Mouse (Mus musculus): ENCODE data around the gene Otulinl. TPM values are rescaled to one million over a fixed set of nuclear protein-coding genes. Genes with fewer than 3 reads are reported as not detected.

The Otulinl gene
- polyA plus RNA-seq, 1 experiment, result 3.1 TPM

DNA sequence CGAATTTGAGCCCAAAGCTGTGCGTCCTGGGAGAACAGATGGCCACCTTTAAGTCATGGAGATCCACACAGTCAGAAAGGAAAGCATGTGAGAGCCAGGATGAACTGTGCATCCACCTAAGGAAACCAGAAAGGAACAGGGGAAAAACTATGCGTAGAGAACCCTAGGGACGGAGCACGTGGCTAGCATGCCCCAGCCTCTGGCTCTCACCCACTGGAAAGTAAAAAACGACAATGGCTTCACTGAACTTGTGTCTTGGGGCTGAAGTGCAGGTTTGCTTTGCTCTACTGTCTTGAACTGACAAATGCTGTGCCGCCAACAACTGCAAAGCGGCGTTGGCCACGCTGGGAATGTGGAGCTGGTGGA lies 55.5 kb downstream of the Otulinl start:
- H3K36me3 ChIP-seq (ENCODE audit: control insufficient read depth, insufficient read depth, low read length), result no peaks in the 10 kb centered on the region
- H3K4me1 ChIP-seq (ENCODE audit: control insufficient read depth, insufficient read depth, low read length), result peaks cover 3% of the 10 kb centered on the region
- TF ChIP-seq CTCF (IDR thresholded peaks at IDR 0.05; ENCODE audit: control insufficient read depth, insufficient read depth, insufficient replicate concordance, low read depth, low read length), result no peak
- no peak for TF ChIP-seq POLR2A (IDR thresholded peaks at IDR 0.05; ENCODE audit: control insufficient read depth, low read depth, low read length)
- no peaks in the 10 kb centered on the region for H3K27me3 ChIP-seq (ENCODE audit: control insufficient read depth, insufficient read depth, low read length)
- H3K4me3 ChIP-seq (ENCODE audit: control insufficient read depth, low read depth, low read length), result no peak overlapping the region
- H3K27ac ChIP-seq (ENCODE audit: control insufficient read depth, insufficient read depth, low read depth, low read length), result no peak overlapping the region

GRCm38 (mm10) chr15:27625014-27625889 lies 56.1 kb downstream of the Otulinl start:
- Histone ChIP-seq H3K4me3 (ENCODE audit: control insufficient read depth, low read depth, low read length) (no peak overlapping the region), H3K27me3 (ENCODE audit: control insufficient read depth, insufficient read depth, low read length) (no peaks in the 10 kb centered on the region), H3K36me3 (ENCODE audit: control insufficient read depth, insufficient read depth, low read length) (no peaks in the 10 kb centered on the region), H3K4me1 (ENCODE audit: control insufficient read depth, insufficient read depth, low read length) (peaks cover 3% of the 10 kb centered on the region), H3K27ac (ENCODE audit: control insufficient read depth, insufficient read depth, low read depth, low read length) (no peak overlapping the region)
- TF ChIP-seq CTCF (IDR thresholded peaks at IDR 0.05; ENCODE audit: control insufficient read depth, insufficient read depth, insufficient replicate concordance, low read depth, low read length), result no peak

DNA sequence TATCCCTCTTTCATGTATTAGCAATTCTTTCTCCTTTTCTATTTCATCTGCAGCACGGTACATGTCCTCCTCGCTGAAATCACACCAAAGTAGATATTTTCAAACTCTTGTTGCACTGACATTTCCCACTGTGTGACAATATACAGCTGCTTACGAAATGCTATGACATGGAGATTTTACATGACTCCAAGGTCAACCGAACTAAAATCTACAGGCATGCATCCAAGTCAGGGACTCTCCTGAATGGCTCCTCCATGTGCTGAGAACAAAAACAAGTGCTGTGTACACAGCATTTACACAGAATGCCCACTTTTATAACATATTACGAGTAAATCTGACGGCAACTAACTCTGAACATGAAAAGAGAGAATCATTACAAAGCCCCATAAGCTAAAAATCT lies 58.1 kb downstream of the Otulinl start:
- Histone ChIP-seq H3K27me3 (ENCODE audit: control insufficient read depth, insufficient read depth, low read length) (no peaks in the 10 kb centered on the region), H3K27ac (ENCODE audit: control insufficient read depth, insufficient read depth, low read depth, low read length) (no peak overlapping the region), H3K4me3 (ENCODE audit: control insufficient read depth, low read depth, low read length) (no peak overlapping the region), H3K4me1 (ENCODE audit: control insufficient read depth, insufficient read depth, low read length) (no peaks in the 10 kb centered on the region), H3K36me3 (ENCODE audit: control insufficient read depth, insufficient read depth, low read length) (peaks cover 3% of the 10 kb centered on the region; the same call in 1 of the 2 replicates)
- TF ChIP-seq CTCF (IDR thresholded peaks at IDR 0.05; ENCODE audit: control insufficient read depth, insufficient read depth, insufficient replicate concordance, low read depth, low read length), result no peak
- no peak for TF ChIP-seq POLR2A (IDR thresholded peaks at IDR 0.05; ENCODE audit: control insufficient read depth, low read depth, low read length)

DNA sequence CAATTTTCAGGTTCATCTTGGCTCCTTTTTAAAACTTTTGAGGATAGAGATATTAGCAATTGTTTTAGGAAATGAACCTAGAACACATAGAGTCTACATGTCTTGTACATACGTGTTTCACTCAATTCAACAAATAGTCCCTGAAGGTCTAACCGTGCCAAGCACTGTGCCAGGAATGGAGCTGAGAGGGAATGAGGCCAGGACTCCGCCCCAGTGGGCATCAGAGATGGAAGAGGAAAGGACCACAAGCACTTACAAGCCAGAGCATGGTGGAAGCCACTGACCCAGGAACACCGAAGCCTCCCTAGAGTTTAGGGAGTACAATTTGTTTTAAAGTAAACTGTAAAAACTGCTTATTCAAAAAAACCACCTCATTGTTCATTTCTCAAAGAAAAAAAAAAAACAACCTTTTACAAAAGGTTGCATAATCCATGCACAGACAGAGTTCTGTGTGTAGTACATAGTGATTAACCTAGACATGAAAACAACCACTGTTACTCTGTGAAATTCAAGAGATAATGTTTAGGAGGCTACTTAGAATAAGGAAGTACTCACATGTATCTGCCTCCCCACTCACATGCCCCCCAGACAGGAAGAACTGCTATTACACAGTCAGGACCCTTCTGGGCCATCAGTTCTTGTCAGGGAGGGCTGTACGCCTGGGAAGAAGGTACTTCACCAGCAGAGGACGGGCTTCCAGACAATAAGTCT lies 60.7 kb downstream of the Otulinl start:
- Histone ChIP-seq H3K4me3 (ENCODE audit: control insufficient read depth, low read depth, low read length) (no peak overlapping the region), H3K4me1 (ENCODE audit: control insufficient read depth, insufficient read depth, low read length) (no peaks in the 10 kb centered on the region), H3K27ac (ENCODE audit: control insufficient read depth, insufficient read depth, low read depth, low read length) (no peak overlapping the region), H3K27me3 (ENCODE audit: control insufficient read depth, insufficient read depth, low read length) (no peaks in the 10 kb centered on the region), H3K36me3 (ENCODE audit: control insufficient read depth, insufficient read depth, low read length) (peaks cover 3% of the 10 kb centered on the region; the same call in 1 of the 2 replicates)
- TF ChIP-seq POLR2A (IDR thresholded peaks at IDR 0.05; ENCODE audit: control insufficient read depth, low read depth, low read length) (no peak), CTCF (IDR thresholded peaks at IDR 0.05; ENCODE audit: control insufficient read depth, insufficient read depth, insufficient replicate concordance, low read depth, low read length) (no peak)

GRCm38 (mm10) chr15:27619683-27620082 lies 61.7 kb downstream of the Otulinl start:
- TF ChIP-seq POLR2A (IDR thresholded peaks at IDR 0.05; ENCODE audit: control insufficient read depth, low read depth, low read length) (no peak), CTCF (IDR thresholded peaks at IDR 0.05; ENCODE audit: control insufficient read depth, insufficient read depth, insufficient replicate concordance, low read depth, low read length) (no peak)
- no peaks in the 10 kb centered on the region for H3K27me3 ChIP-seq (ENCODE audit: control insufficient read depth, insufficient read depth, low read length)
- H3K36me3 ChIP-seq (ENCODE audit: control insufficient read depth, insufficient read depth, low read length), result peaks cover 3% of the 10 kb centered on the region

DNA sequence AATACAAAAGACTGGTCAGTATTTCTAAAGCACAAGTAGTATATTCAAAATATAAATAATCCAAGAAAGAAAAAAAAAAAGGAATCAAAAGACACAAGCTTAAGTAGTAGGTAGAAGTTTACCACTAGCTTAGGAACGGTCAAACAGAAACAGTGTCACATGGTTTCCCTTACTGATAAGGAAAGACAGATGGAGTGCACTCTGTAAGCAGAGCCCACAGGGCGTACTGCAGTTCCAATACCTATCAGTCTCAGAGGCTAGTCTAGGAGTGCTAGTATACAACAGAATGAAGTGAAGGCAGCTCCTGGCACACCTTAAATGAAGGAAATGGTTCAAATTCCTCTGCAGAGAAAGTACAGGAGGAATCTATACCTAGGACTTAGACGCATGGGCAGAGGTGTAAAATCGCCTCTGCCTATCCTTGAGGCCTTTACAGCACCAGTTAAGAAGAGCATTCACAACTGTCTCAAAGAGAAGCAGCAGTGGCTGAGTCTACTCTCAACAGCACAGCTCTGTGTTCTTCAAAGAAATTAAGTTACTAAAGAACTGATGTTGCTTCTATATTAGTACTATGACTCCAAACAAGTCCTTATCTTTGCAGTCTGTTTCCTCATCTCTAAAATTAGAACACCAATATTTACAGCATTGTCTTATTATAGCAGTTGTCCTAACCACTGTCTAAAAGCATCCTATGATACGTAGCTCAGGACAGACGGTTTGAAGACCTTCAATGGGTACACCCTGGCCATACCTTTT lies 62.4 kb downstream of the Otulinl start:
- no peak overlapping the region for H3K4me3 ChIP-seq (ENCODE audit: control insufficient read depth, low read depth, low read length)
- no peaks in the 10 kb centered on the region for H3K27me3 ChIP-seq (ENCODE audit: control insufficient read depth, insufficient read depth, low read length)
- H3K27ac ChIP-seq (ENCODE audit: control insufficient read depth, insufficient read depth, low read depth, low read length), result no peak overlapping the region
- H3K36me3 ChIP-seq (ENCODE audit: control insufficient read depth, insufficient read depth, low read length), result peaks cover 3% of the 10 kb centered on the region
- TF ChIP-seq POLR2A (IDR thresholded peaks at IDR 0.05; ENCODE audit: control insufficient read depth, low read depth, low read length) (no peak), CTCF (IDR thresholded peaks at IDR 0.05; ENCODE audit: control insufficient read depth, insufficient read depth, insufficient replicate concordance, low read depth, low read length) (no peak)
- H3K4me1 ChIP-seq (ENCODE audit: control insufficient read depth, insufficient read depth, low read length), result no peaks in the 10 kb centered on the region

More at GRCm38 (mm10) chr15:27619683-27620082, 61.7 kb downstream of the Otulinl start:
- no peak overlapping the region for H3K4me3 ChIP-seq (ENCODE audit: control insufficient read depth, low read depth, low read length)
- no peak overlapping the region for H3K27ac ChIP-seq (ENCODE audit: control insufficient read depth, insufficient read depth, low read depth, low read length)
- no peaks in the 10 kb centered on the region for H3K4me1 ChIP-seq (ENCODE audit: control insufficient read depth, insufficient read depth, low read length)

GRCm38 (mm10) chr15:27617227-27617626 lies 64.2 kb downstream of the Otulinl start:
- Histone ChIP-seq H3K27me3 (ENCODE audit: control insufficient read depth, insufficient read depth, low read length) (no peaks in the 10 kb centered on the region), H3K4me1 (ENCODE audit: control insufficient read depth, insufficient read depth, low read length) (no peaks in the 10 kb centered on the region), H3K4me3 (ENCODE audit: control insufficient read depth, low read depth, low read length) (no peak overlapping the region), H3K36me3 (ENCODE audit: control insufficient read depth, insufficient read depth, low read length) (peaks cover 3% of the 10 kb centered on the region), H3K27ac (ENCODE audit: control insufficient read depth, insufficient read depth, low read depth, low read length) (no peak overlapping the region)
- no peak for TF ChIP-seq POLR2A (IDR thresholded peaks at IDR 0.05; ENCODE audit: control insufficient read depth, low read depth, low read length)
- TF ChIP-seq CTCF (IDR thresholded peaks at IDR 0.05; ENCODE audit: control insufficient read depth, insufficient read depth, insufficient replicate concordance, low read depth, low read length), result no peak
